Comparison of ENCODE assay signal across 24 mouse cellular contexts in genomic region chr9:14962769-14963168, GRCm38 (mm10). TPM values are rescaled to one million over a fixed set of nuclear protein-coding genes. Genes with fewer than 3 reads are reported as not detected.
DNase-seq lines count a peak whose midpoint lies in the region; ATAC-seq and TF ChIP-seq lines count a peak whose summit lies in the region.
"Had no signal": no experiment of that assay in that cellular context is flagged by ENCODE, and none has a peak within 500 bp of the region (broad histone marks: within the 10 kb centered on the region; RNA-seq: fewer than 3 reads in every experiment).

No protein-coding gene starts in this region.

- DNase-seq in hindbrain, embryonic 14.5 days (ENCODE audit: low spot score): peak; percentile 5
- DNase-seq in kidney, postnatal 36 days: no peak
- DNase-seq in kidney, postnatal 0 days (ENCODE audit: low spot score): peak; percentile 15
- no peak for DNase-seq in kidney, adult 18-20 months
- DNase-seq: adrenal gland, adult 2 months; adrenal gland, postnatal 10 days; adrenal gland, postnatal 25 days; cerebellum, adult 11 months; cerebellum, adult 18-20 months; cerebellum, adult 8-10 months; cerebellum, adult 9-11 months; cerebellum, postnatal 14 days; cerebellum, postnatal 36 days; embryo, embryonic 11 days had no signal

- H3K4me1 ChIP-seq in hindbrain, embryonic 14.5 days (replicated peaks; ENCODE audit: control insufficient read depth, insufficient read depth, low read length): no peaks in the 10 kb centered on the region
- no peaks in the 10 kb centered on the region for H3K4me1 ChIP-seq in hindbrain, embryonic 12.5 days
- H3K4me1 ChIP-seq in kidney, embryonic 15.5 days: no peaks in the 10 kb centered on the region
- no peaks in the 10 kb centered on the region for H3K4me1 ChIP-seq in kidney, postnatal 0 days (replicated peaks; ENCODE audit: insufficient read depth, low read length)
- H3K4me1 ChIP-seq: embryonic facial prominence, embryonic 13.5 days; embryonic facial prominence, embryonic 15.5 days; forebrain, embryonic 10.5 days; forebrain, embryonic 12.5 days had no signal

- no peak overlapping the region for H3K9ac ChIP-seq in hindbrain, embryonic 14.5 days
- no peak overlapping the region for H3K9ac ChIP-seq in hindbrain, embryonic 12.5 days
- H3K9ac ChIP-seq in kidney, embryonic 15.5 days: no peak overlapping the region
- no peak overlapping the region for H3K9ac ChIP-seq in kidney, postnatal 0 days (ENCODE audit: low read depth, low read length)
- H3K9ac ChIP-seq: embryonic facial prominence, embryonic 13.5 days; embryonic facial prominence, embryonic 15.5 days; forebrain, embryonic 12.5 days had no signal

- H3K36me3 ChIP-seq in hindbrain, embryonic 14.5 days (replicated peaks; ENCODE audit: control insufficient read depth, insufficient read depth): no peaks in the 10 kb centered on the region
- no peaks in the 10 kb centered on the region for H3K36me3 ChIP-seq in hindbrain, embryonic 12.5 days
- H3K36me3 ChIP-seq in kidney, embryonic 15.5 days: no peaks in the 10 kb centered on the region
- H3K36me3 ChIP-seq in kidney, postnatal 0 days (ENCODE audit: insufficient read depth, low read length): no peaks in the 10 kb centered on the region
- H3K36me3 ChIP-seq: embryonic facial prominence, embryonic 13.5 days; embryonic facial prominence, embryonic 15.5 days; forebrain, embryonic 10.5 days; forebrain, embryonic 12.5 days had no signal

- no peak for TF ChIP-seq CTCF in kidney, postnatal 0 days (IDR thresholded peaks at IDR 0.05; ENCODE audit: low read depth)

- H3K27me3 ChIP-seq in hindbrain, embryonic 14.5 days (ENCODE audit: control insufficient read depth, insufficient read depth, low read length): no peaks in the 10 kb centered on the region
- no peaks in the 10 kb centered on the region for H3K27me3 ChIP-seq in hindbrain, embryonic 12.5 days
- H3K27me3 ChIP-seq in kidney, embryonic 15.5 days: no peaks in the 10 kb centered on the region
- no peaks in the 10 kb centered on the region for H3K27me3 ChIP-seq in kidney, postnatal 0 days (ENCODE audit: insufficient read depth, low read length)
- H3K27me3 ChIP-seq: embryonic facial prominence, embryonic 13.5 days; embryonic facial prominence, embryonic 15.5 days; forebrain, embryonic 12.5 days had no signal

- WGBS in hindbrain, embryonic 14.5 days: 57% methylated on average over 1 of the region's 1 CpGs
- 88% methylated on average over 1 of the region's 1 CpGs for WGBS in hindbrain, embryonic 12.5 days
- WGBS in kidney, embryonic 15.5 days: 55% methylated on average over 1 of the region's 1 CpGs
- 38% methylated on average over 1 of the region's 1 CpGs for WGBS in kidney, postnatal 0 days

- no peaks in the 10 kb centered on the region for H3K9me3 ChIP-seq in hindbrain, embryonic 14.5 days (ENCODE audit: control insufficient read depth, low read length)
- no peaks in the 10 kb centered on the region for H3K9me3 ChIP-seq in hindbrain, embryonic 12.5 days (replicated peaks)
- no peaks in the 10 kb centered on the region for H3K9me3 ChIP-seq in kidney, embryonic 15.5 days (replicated peaks)
- H3K9me3 ChIP-seq in kidney, postnatal 0 days (replicated peaks; ENCODE audit: low read length): no peaks in the 10 kb centered on the region
- H3K9me3 ChIP-seq: embryonic facial prominence, embryonic 13.5 days; embryonic facial prominence, embryonic 15.5 days; forebrain, embryonic 12.5 days had no signal

- no peak overlapping the region for H3K4me2 ChIP-seq in hindbrain, embryonic 14.5 days (replicated peaks)
- H3K4me2 ChIP-seq in hindbrain, embryonic 12.5 days (replicated peaks): no peak overlapping the region
- no peak overlapping the region for H3K4me2 ChIP-seq in kidney, embryonic 15.5 days
- no peak overlapping the region for H3K4me2 ChIP-seq in kidney, postnatal 0 days (ENCODE audit: low read length)
- H3K4me2 ChIP-seq: embryonic facial prominence, embryonic 13.5 days; embryonic facial prominence, embryonic 15.5 days; forebrain, embryonic 12.5 days had no signal

- no peak overlapping the region for H3K4me3 ChIP-seq in hindbrain, embryonic 14.5 days (replicated peaks; ENCODE audit: low read length)
- no peak overlapping the region for H3K4me3 ChIP-seq in hindbrain, embryonic 12.5 days
- H3K4me3 ChIP-seq in kidney, embryonic 15.5 days (replicated peaks): no peak overlapping the region
- H3K4me3 ChIP-seq in kidney, postnatal 0 days (replicated peaks; ENCODE audit: low read depth, low read length): no peak overlapping the region
- H3K4me3 ChIP-seq: embryonic facial prominence, embryonic 13.5 days; embryonic facial prominence, embryonic 15.5 days; erythroblast, embryonic 14.5 days; forebrain, embryonic 10.5 days; forebrain, embryonic 12.5 days had no signal

- ATAC-seq in hindbrain, embryonic 14.5 days (ENCODE audit: low FRiP score): no peak
- ATAC-seq in hindbrain, embryonic 12.5 days (ENCODE audit: low FRiP score): no peak
- peak; percentile 60; the same call in 1 of the 2 replicates for ATAC-seq in kidney, embryonic 15.5 days (replicated peaks; ENCODE audit: low FRiP score)
- ATAC-seq in kidney, postnatal 0 days (replicated peaks; ENCODE audit: low FRiP score, low read depth): peak; percentile 43; the same call in 1 of the 2 replicates
- ATAC-seq: forebrain, embryonic 14.5 days had no signal

- no peak overlapping the region for H3K27ac ChIP-seq in hindbrain, embryonic 14.5 days
- H3K27ac ChIP-seq in hindbrain, embryonic 12.5 days: no peak overlapping the region
- H3K27ac ChIP-seq in kidney, embryonic 15.5 days: no peak overlapping the region
- H3K27ac ChIP-seq in kidney, postnatal 0 days: no peak overlapping the region
- H3K27ac ChIP-seq: embryonic facial prominence, embryonic 13.5 days; embryonic facial prominence, embryonic 15.5 days; forebrain, embryonic 10.5 days; forebrain, embryonic 12.5 days had no signal

RNA-seq across cellular contexts. Expression of gene Izumo1r, which starts 59.0 kb away (rescaled TPM):
- not detected in 2 replicates for polyA plus RNA-seq in hindbrain, embryonic 14.5 days (2014; fragmentation: Nextera tagmentation; extraction: Ambion mirVana)
- not detected in 2 replicates for polyA plus RNA-seq in hindbrain, embryonic 12.5 days (2016; fragmentation: Nextera tagmentation; extraction: Ambion mirVana)
- polyA plus RNA-seq in kidney, embryonic 15.5 days (2015; fragmentation: Nextera tagmentation; extraction: Ambion mirVana): 0.16 and 0.21 TPM in 2 replicates
- polyA plus RNA-seq in kidney, postnatal 0 days (2015; fragmentation: Nextera tagmentation; extraction: Ambion mirVana): 0.19 and 0.20 TPM in 2 replicates
- polyA plus RNA-seq: brain, embryonic 14.5 days; C2C12; erythroblast, embryonic 14.5 days; forebrain, embryonic 10.5 days; forebrain, embryonic 12.5 days; forebrain, embryonic 14.5 days had no signal

Comparison
In these comparisons a context has a peak if more than half of its experiments do, and no peak if none do; other contexts are left out.
1. DNase-seq: peak in hindbrain, embryonic 14.5 days (single experiment) and kidney, postnatal 0 days (single experiment); none in kidney, postnatal 36 days (0 of 2) and kidney, adult 18-20 months (single experiment).
2. ATAC-seq: peak in kidney, embryonic 15.5 days (single experiment) and kidney, postnatal 0 days (single experiment); none in hindbrain, embryonic 14.5 days (single experiment) and hindbrain, embryonic 12.5 days (single experiment).